Mouse (Mus musculus) spleen, embryonic (tissue): ENCODE measurements around the gene Pi16.

Source experiments
- CTCF ChIA-PET: fragments of 350-600 bp; sonication (Branson Sonifier 250); formaldehyde crosslinking; loops from one replicate; lab custom pipeline; 2022; lab: Charles Lee

Gene Pi16

GRCm38 (mm10) chr17:29326531-29327529 lies 9.3 kb downstream of the Pi16 start:
- CTCF ChIA-PET, result no interaction called here

DNA sequence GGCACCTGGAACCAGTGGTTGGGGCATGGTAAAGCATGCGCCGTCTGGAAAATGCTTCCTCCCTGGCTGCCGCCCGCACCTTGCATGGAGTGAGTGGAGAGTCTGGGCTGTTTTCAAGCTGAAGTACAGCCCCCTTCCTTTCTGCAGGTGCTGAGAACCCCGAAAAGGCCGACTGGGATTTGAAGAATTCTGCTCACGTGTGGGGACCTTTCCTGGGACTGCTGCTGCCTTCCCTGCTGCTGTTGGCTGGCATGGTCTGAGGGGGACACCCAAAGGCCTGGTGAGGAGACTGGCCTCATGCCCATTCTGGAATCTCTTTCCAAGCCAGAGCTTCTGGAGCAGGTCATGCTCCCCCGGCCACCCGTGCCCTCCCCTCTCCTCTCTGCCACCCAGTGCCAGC lies 10.2 kb downstream of the Pi16 start:
- CTCF ChIA-PET, result no interaction called here

- CTCF ChIA-PET, result interaction anchor here (0.6 kb wide), 1 partner anchor 225 kb away, joined by 3 read pairs; no protein-coding TSS in a partner anchor
Measured at GRCm38 (mm10) chr17:29330221-29330620, 12.7 kb downstream of the Pi16 start.

- CTCF ChIA-PET, result no interaction called here
Measured at GRCm38 (mm10) chr17:29330671-29331410, 13.4 kb downstream of the Pi16 start.

DNA sequence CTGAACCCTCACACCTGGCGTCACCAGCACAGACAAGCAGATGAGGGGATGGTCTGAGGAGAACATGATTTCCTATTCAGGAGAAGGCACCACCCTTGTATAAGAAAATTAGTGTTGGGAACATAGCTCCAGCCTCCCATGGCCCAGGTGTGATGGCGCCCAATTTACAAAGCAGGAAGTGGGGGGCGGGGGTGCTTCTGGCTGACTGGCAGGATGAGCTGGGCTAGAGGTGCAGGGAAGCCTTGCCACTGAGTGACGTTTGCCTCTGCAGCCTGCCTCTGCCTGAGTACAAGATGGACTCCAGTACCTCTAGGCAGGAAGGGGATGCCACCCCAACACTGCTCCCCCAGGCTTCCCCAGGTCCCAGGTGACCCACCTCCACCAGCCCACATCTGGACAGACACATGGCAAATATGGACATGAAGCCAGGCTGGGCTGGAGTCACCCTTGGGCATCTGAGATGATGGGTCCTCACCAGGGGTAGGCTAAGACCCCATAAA lies 14.8 kb downstream of the Pi16 start:
- CTCF ChIA-PET, result no interaction called here

- CTCF ChIA-PET, result no interaction called here
Measured at GRCm38 (mm10) chr17:29336266-29336990, 18.9 kb downstream of the Pi16 start.

DNA sequence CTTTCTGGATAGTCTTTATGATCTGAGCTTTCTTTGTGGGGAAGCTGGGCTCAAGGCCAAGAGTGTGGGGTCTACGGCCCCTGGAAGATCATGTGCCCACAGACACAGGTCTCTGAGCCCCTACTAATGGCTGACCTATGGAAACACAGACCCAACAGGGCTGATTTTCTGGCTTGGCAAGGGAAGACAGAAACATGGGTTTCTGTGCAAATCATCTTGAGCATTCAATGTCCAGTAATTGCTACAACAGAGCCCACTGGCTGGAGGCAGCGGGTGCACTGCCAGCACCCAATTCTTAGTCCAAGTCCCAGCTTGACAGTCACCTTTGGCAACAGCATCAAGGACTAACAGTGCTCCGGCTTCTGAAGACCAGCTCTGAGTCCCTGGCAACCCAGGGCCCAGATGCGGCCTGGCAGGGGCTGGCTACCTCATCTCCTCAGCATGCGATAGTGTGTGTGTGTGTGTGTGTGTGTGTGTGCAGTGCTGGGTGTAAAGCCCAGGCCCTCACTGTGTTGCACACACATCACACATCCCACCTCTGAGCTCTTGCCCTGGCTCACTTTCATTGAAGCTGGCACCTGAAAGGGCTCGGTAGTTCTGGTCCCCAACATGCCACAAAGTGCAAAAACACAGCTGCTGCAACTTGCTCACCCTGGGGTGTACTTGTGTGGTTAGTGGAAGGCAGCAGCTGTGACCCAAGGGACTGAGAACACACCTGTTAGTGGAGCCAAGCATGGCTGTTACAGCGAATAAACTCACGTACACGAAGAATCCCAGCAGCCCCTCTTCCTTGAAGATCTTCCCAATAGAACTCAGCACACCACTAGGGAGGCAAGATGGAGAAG lies 20.7 kb downstream of the Pi16 start:
- CTCF ChIA-PET, result no interaction called here

- CTCF ChIA-PET, result interaction anchor here (0.8 kb wide), 1 partner anchor 46 kb away, joined by 3 read pairs; no protein-coding TSS in a partner anchor
Measured at GRCm38 (mm10) chr17:29339170-29339768, 21.8 kb downstream of the Pi16 start.

- CTCF ChIA-PET, result interaction anchor here (0.6 to 0.8 kb wide), 4 partner anchors 22 to 584 kb away, joined by 3 to 4 read pairs (median 4); no protein-coding TSS in a partner anchor
Measured at GRCm38 (mm10) chr17:29340406-29341261, 23.2 kb downstream of the Pi16 start.

GRCm38 (mm10) chr17:29341591-29342003 lies 24.1 kb downstream of the Pi16 start:
- CTCF ChIA-PET, result interaction anchor here (0.7 to 0.9 kb wide), 2 partner anchors 29 to 173 kb away, joined by 4 read pairs; no protein-coding TSS in a partner anchor

GRCm38 (mm10) chr17:29342010-29342910 lies 24.8 kb downstream of the Pi16 start:
- CTCF ChIA-PET, result interaction anchor here (0.9 kb wide), 1 partner anchor 28 kb away, joined by 4 read pairs; no protein-coding TSS in a partner anchor

DNA sequence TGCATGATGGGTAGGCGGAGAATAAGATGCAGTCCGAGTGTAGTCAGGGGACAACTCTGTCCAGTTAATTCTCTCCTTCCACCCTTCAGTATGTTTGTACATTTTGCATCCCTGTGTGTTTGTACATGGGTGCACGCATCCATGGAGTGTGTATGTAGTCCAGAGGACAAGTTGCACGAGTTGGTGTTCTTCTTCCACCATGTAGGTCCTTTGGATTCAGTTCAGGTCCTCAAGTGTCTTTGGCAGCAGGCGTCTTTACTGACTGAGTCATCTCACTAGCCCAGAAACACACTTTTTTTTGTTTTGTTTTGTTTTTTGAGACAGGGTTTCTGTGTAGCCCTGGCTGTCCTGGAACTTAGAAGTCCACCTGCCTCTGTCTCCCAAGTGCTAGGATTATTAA lies 25.8 kb downstream of the Pi16 start:
- CTCF ChIA-PET, result no interaction called here

- CTCF ChIA-PET, result no interaction called here
Measured at GRCm38 (mm10) chr17:29345272-29345671, 27.8 kb downstream of the Pi16 start.

- CTCF ChIA-PET, result interaction anchor here (0.9 to 1.6 kb wide), 3 partner anchors 20 to 91 kb away, joined by 3 to 4 read pairs (median 3); no protein-coding TSS in a partner anchor
Measured at GRCm38 (mm10) chr17:29346496-29347125, 29.1 kb downstream of the Pi16 start.

GRCm38 (mm10) chr17:29347126-29347644 lies 29.7 kb downstream of the Pi16 start:
- CTCF ChIA-PET, result interaction anchor here (1.1 to 1.6 kb wide), 4 partner anchors 20 to 181 kb away, joined by 3 to 4 read pairs (median 4); no protein-coding TSS in a partner anchor

- CTCF ChIA-PET, result interaction anchor here (1.1 to 1.6 kb wide), 4 partner anchors 19 to 182 kb away, joined by 3 to 4 read pairs (median 4); no protein-coding TSS in a partner anchor
Measured at GRCm38 (mm10) chr17:29347645-29348256, 30.3 kb downstream of the Pi16 start, which contains the start of gene Mtch1. Gene Mtch1, minus strand, starts transcription at chr17:29347934.
